Mouse (Mus musculus) neutrophil, adult 83 days (primary cell): ENCODE measurements around the gene Olfr917. TPM values are rescaled to one million over a fixed set of nuclear protein-coding genes. Genes with fewer than 3 reads are reported as not detected.

Experiments used
- total RNA-seq, 2 experiments: library from RNA; stranded (reverse); gene quantifications; one replicate each; pipeline ENCODE4 v1.2.4; 2023

Olfr917 gene
- not detected for total RNA-seq

GRCm38 (mm10) chr9:38665742-38666141 lies at the start of gene Olfr917:
TSS of gene Olfr917 (minus strand) at chr9:38665842.

GRCm38 (mm10) chr9:38674501-38674900 lies 8.9 kb upstream of the Olfr917 start, which contains the start of gene Olfr918:
TSS of gene Olfr918 (minus strand) at chr9:38674601.

GRCm38 (mm10) chr9:38659775-38660174 lies 5.9 kb downstream of the Olfr917 start, which contains the start of gene Olfr916:
TSS of gene Olfr916 (minus strand) at chr9:38659875.

Other genes starting within 250 kb of the Olfr917 start
- not detected for gene Olfr901, start 236.4 kb downstream of the Olfr917 start, total RNA-seq
- gene Olfr902, start 218.2 kb downstream of the Olfr917 start, total RNA-seq, result not detected
- gene Olfr904, start 202.7 kb downstream of the Olfr917 start, total RNA-seq, result not detected
- gene Olfr905, start 194.7 kb downstream of the Olfr917 start, total RNA-seq, result not detected
- gene Olfr906, start 178.8 kb downstream of the Olfr917 start, total RNA-seq, result not detected
- not detected for gene Olfr907, start 170.0 kb downstream of the Olfr917 start, total RNA-seq
- gene Olfr911-ps1, start 144.3 kb downstream of the Olfr917 start, total RNA-seq, result not detected
- gene Olfr910, start 128.0 kb downstream of the Olfr917 start, total RNA-seq, result not detected
- not detected for gene Olfr912, start 85.7 kb downstream of the Olfr917 start, total RNA-seq
- gene Olfr913, start 73.1 kb downstream of the Olfr917 start, total RNA-seq, result not detected
- not detected for gene Olfr914, start 60.7 kb downstream of the Olfr917 start, total RNA-seq
- not detected for gene Olfr916, start 6.0 kb downstream of the Olfr917 start, total RNA-seq
- gene Olfr918, start 8.8 kb upstream of the Olfr917 start, total RNA-seq, result not detected
- gene Olfr919, start 37.8 kb upstream of the Olfr917 start, total RNA-seq, result not detected
- gene Vwa5a, start 52.4 kb upstream of the Olfr917 start, total RNA-seq, result 10 to 100 TPM; 23.1 to 26.8 TPM
- under 1 TPM in 1 of 2 experiments, not detected in 1; 0.11 TPM for gene Olfr920, start 86.5 kb upstream of the Olfr917 start, total RNA-seq
- not detected for gene Olfr921, start 107.2 kb upstream of the Olfr917 start, total RNA-seq
- not detected for gene Olfr922, start 148.8 kb upstream of the Olfr917 start, total RNA-seq
- not detected for gene Olfr923, start 160.7 kb upstream of the Olfr917 start, total RNA-seq
- gene Olfr924, start 178.6 kb upstream of the Olfr917 start, total RNA-seq, result not detected
- not detected for gene Olfr26, start 189.2 kb upstream of the Olfr917 start, total RNA-seq
- not detected for gene Olfr926, start 211.3 kb upstream of the Olfr917 start, total RNA-seq